Comparison of ENCODE assay signal across 8 mouse cellular contexts in genomic region chr4:155481381-155482124, GRCm38 (mm10). TPM values are rescaled to one million over a fixed set of nuclear protein-coding genes. Genes with fewer than 3 reads are reported as not detected.
A peak's percentile ranks its signal among the peaks of the same experiment; 100 is the strongest.
DNase-seq lines count a peak whose midpoint lies in the region; ATAC-seq and TF ChIP-seq lines count a peak whose summit lies in the region.

No protein-coding gene starts in this region.

- H3K4me1 ChIP-seq in embryonic facial prominence, embryonic 13.5 days = peaks cover 6% of the 10 kb centered on the region; the same call in 1 of the 2 replicates
- peaks cover 10% of the 10 kb centered on the region for H3K4me1 ChIP-seq in limb, embryonic 15.5 days
- no peaks in the 10 kb centered on the region for H3K4me1 ChIP-seq in midbrain, postnatal 0 days (ENCODE audit: insufficient read depth, low read length)
- no peaks in the 10 kb centered on the region for H3K4me1 ChIP-seq in spleen, adult 2 months (ENCODE audit: control insufficient read depth, insufficient read depth, insufficient read length)

- TF ChIP-seq CTCF in midbrain, postnatal 0 days (IDR thresholded peaks at IDR 0.05) = peak; percentile 97
- peak; percentile 98 for TF ChIP-seq CTCF in spleen, adult 2 months (IDR thresholded peaks at IDR 0.05; ENCODE audit: extremely low read depth, insufficient read depth, insufficient read length, insufficient replicate concordance)

- peak overlapping the region; percentile 14; the same call in 1 of the 2 replicates for H3K4me3 ChIP-seq in embryonic facial prominence, embryonic 13.5 days
- peak overlapping the region; percentile 21 for H3K4me3 ChIP-seq in limb, embryonic 15.5 days
- peak overlapping the region; percentile 15; the same call in 1 of the 2 replicates for H3K4me3 ChIP-seq in midbrain, postnatal 0 days (ENCODE audit: low read depth, low read length)
- no peak overlapping the region for H3K4me3 ChIP-seq in spleen, adult 2 months (ENCODE audit: extremely low read depth, insufficient read depth, insufficient read length)

- no peak overlapping the region for H3K9ac ChIP-seq in embryonic facial prominence, embryonic 13.5 days
- no peak overlapping the region for H3K9ac ChIP-seq in limb, embryonic 15.5 days
- no peak overlapping the region for H3K9ac ChIP-seq in midbrain, postnatal 0 days (replicated peaks; ENCODE audit: low read length, poor library complexity, severe bottlenecking)

- WGBS in embryonic facial prominence, embryonic 13.5 days = 25% methylated on average over 28 of the region's 28 CpGs
- 18% methylated on average over 28 of the region's 28 CpGs for WGBS in limb, embryonic 15.5 days
- 21% methylated on average over 28 of the region's 28 CpGs for WGBS in midbrain, postnatal 0 days
- WGBS in spleen, adult 2 months = 21% methylated on average over 28 of the region's 28 CpGs

- H3K27me3 ChIP-seq in embryonic facial prominence, embryonic 13.5 days = no peaks in the 10 kb centered on the region; the same call in 1 of the 2 replicates
- no peaks in the 10 kb centered on the region for H3K27me3 ChIP-seq in limb, embryonic 15.5 days
- no peaks in the 10 kb centered on the region for H3K27me3 ChIP-seq in midbrain, postnatal 0 days (ENCODE audit: insufficient read depth, low read length)
- H3K27me3 ChIP-seq in spleen, adult 2 months (ENCODE audit: control insufficient read depth, insufficient read depth, low read length) = no peaks in the 10 kb centered on the region

- no peaks in the 10 kb centered on the region for H3K9me3 ChIP-seq in embryonic facial prominence, embryonic 13.5 days
- no peaks in the 10 kb centered on the region for H3K9me3 ChIP-seq in limb, embryonic 15.5 days
- no peaks in the 10 kb centered on the region for H3K9me3 ChIP-seq in midbrain, postnatal 0 days (ENCODE audit: low read length)

- H3K27ac ChIP-seq in embryonic facial prominence, embryonic 13.5 days = no peak overlapping the region
- H3K27ac ChIP-seq in limb, embryonic 15.5 days = no peak overlapping the region
- H3K27ac ChIP-seq in midbrain, postnatal 0 days (ENCODE audit: low read depth, low read length) = no peak overlapping the region
- H3K27ac ChIP-seq in spleen, adult 2 months (ENCODE audit: insufficient read depth, low read length) = no peak overlapping the region

- peak overlapping the region; percentile 45 for H3K4me2 ChIP-seq in embryonic facial prominence, embryonic 13.5 days
- H3K4me2 ChIP-seq in limb, embryonic 15.5 days = peak overlapping the region; percentile 41
- peak overlapping the region; percentile 40 for H3K4me2 ChIP-seq in midbrain, postnatal 0 days (ENCODE audit: low read depth, low read length, poor library complexity, severe bottlenecking)

- TF ChIP-seq POLR2A in spleen, adult 2 months (IDR thresholded peaks at IDR 0.05; ENCODE audit: low read depth, low read length) = no peak

- no peaks in the 10 kb centered on the region for H3K36me3 ChIP-seq in embryonic facial prominence, embryonic 13.5 days
- no peaks in the 10 kb centered on the region for H3K36me3 ChIP-seq in limb, embryonic 15.5 days
- no peaks in the 10 kb centered on the region for H3K36me3 ChIP-seq in midbrain, postnatal 0 days (ENCODE audit: insufficient read depth, low read length)
- no peaks in the 10 kb centered on the region for H3K36me3 ChIP-seq in spleen, adult 2 months (ENCODE audit: control insufficient read depth, insufficient read depth, low read length)

- no peak for ATAC-seq in embryonic facial prominence, embryonic 13.5 days (ENCODE audit: insufficient number of reproducible peaks, insufficient read depth, low FRiP score, low TSS enrichment, low read depth)
- peak; percentile 70; the same call in 1 of the 2 replicates for ATAC-seq in limb, embryonic 15.5 days (ENCODE audit: insufficient number of reproducible peaks, low FRiP score, low TSS enrichment, low read depth)
- ATAC-seq in midbrain, postnatal 0 days (ENCODE audit: low FRiP score) = peak; percentile 66

- peak; percentile 85 for DNase-seq in 416B (ENCODE audit: low read depth)
- DNase-seq in adrenal gland, postnatal 36 days = peak; percentile 86 to 87
- peak; percentile 79 for DNase-seq in heart, adult 8-10 months (ENCODE audit: low spot score)
- DNase-seq in kidney, adult 9 months = peak; percentile 77
- DNase-seq in midbrain, postnatal 0 days (ENCODE audit: low spot score) = peak; percentile 76
- DNase-seq in spleen, adult 2 months (ENCODE audit: low read depth in 1 of 2, low spot score in 2 of 2) = peak; percentile 58 to 70

RNA-seq across cellular contexts. Expression of gene Gnb1, which starts 9.6 kb away (rescaled TPM):
- 100 to 1,000 TPM; 444 to 453 TPM for total RNA-seq in adrenal gland, postnatal 36 days (2021)
- polyA plus RNA-seq in embryonic facial prominence, embryonic 13.5 days (2015; fragmentation: Nextera tagmentation; extraction: Ambion mirVana) = 501 and 523 TPM in 2 replicates
- total RNA-seq in heart, adult 8-10 months (2022) = 100 to 1,000 TPM; 136 to 150 (median 142) TPM
- 391 and 399 TPM in 2 replicates for polyA plus RNA-seq in limb, embryonic 15.5 days (2015; fragmentation: Nextera tagmentation; extraction: Ambion mirVana)
- total RNA-seq in midbrain, postnatal 0 days (2014; rRNA removed) = 405 and 431 TPM in 2 replicates
- polyA plus RNA-seq in midbrain, postnatal 0 days (2015; fragmentation: Nextera tagmentation; extraction: Ambion mirVana) = 1,405 and 1,414 TPM in 2 replicates
- polyA plus RNA-seq in spleen, adult 2 months (2012; rRNA removed) = 325 and 341 TPM in 2 replicates

RNA-seq across cellular contexts. Expression of gene Tmem52, which starts 12.6 kb away (rescaled TPM):
- 10 to 100 TPM in 1 of 2 experiments, 1 to 10 TPM in 1; 8.3 to 10.8 TPM for total RNA-seq in adrenal gland, postnatal 36 days (2021)
- 0.31 and 0.40 TPM in 2 replicates for polyA plus RNA-seq in embryonic facial prominence, embryonic 13.5 days (2015; fragmentation: Nextera tagmentation; extraction: Ambion mirVana)
- 1 to 10 TPM; 4.2 to 9.6 (median 6.2) TPM for total RNA-seq in heart, adult 8-10 months (2022)
- 0.79 and 1.1 TPM in 2 replicates for polyA plus RNA-seq in limb, embryonic 15.5 days (2015; fragmentation: Nextera tagmentation; extraction: Ambion mirVana)
- 1.5 and 2.1 TPM in 2 replicates for total RNA-seq in midbrain, postnatal 0 days (2014; rRNA removed)
- polyA plus RNA-seq in midbrain, postnatal 0 days (2015; fragmentation: Nextera tagmentation; extraction: Ambion mirVana) = 0.33 TPM in 1 of 2 replicates, not detected in the other
- polyA plus RNA-seq in spleen, adult 2 months (2012; rRNA removed) = 0.26 and 0.28 TPM in 2 replicates
